25 mouse cellular contexts compared by ENCODE assay signal in genomic region chr10:11260119-11260518, GRCm38 (mm10).
"Had no signal": no experiment of that assay in that cellular context is flagged by ENCODE, and none has a peak within 500 bp of the region (broad histone marks: within the 10 kb centered on the region; RNA-seq: fewer than 3 reads in every experiment).

No protein-coding gene starts in this region.

- DNase-seq: gastrocnemius, adult 2 months; gastrocnemius, postnatal 10 days; gastrocnemius, postnatal 25 days; heart, adult 11 months; heart, adult 2 months; heart, postnatal 14 days; heart, postnatal 36 days; kidney, adult 11 months; kidney, adult 2 months; kidney, adult 9 months; kidney, postnatal 14 days; kidney, postnatal 36 days; layer of hippocampus, postnatal 36 days; liver; liver, embryonic 13.5 days had no signal

- ATAC-seq: hindbrain, postnatal 0 days; intestine, embryonic 16.5 days had no signal

- H3K4me3 ChIP-seq: gastrocnemius, adult 2 months; heart, adult 2 months; heart, embryonic 13.5 days; heart, embryonic 15.5 days; hindbrain, embryonic 13.5 days; hindbrain, embryonic 15.5 days; kidney, embryonic 15.5 days; limb, embryonic 10.5 days; limb, embryonic 12.5 days; liver, embryonic 13.5 days had no signal

- H3K27ac ChIP-seq: gastrocnemius, adult 2 months; heart, adult 2 months; heart, embryonic 13.5 days; heart, embryonic 15.5 days; hindbrain, embryonic 13.5 days; hindbrain, embryonic 15.5 days; hindbrain, postnatal 0 days; kidney, embryonic 15.5 days; kidney, postnatal 0 days; limb, embryonic 10.5 days; limb, embryonic 12.5 days; liver, embryonic 13.5 days had no signal
